Mouse (Mus musculus): ENCODE results near the gene 6430548M08Rik.

Gene 6430548M08Rik

GRCm38 (mm10) chr8:120113758-120114255 is at the start of gene 6430548M08Rik:
TSS of gene 6430548M08Rik (plus strand) at chr8:120114152.
- peak; percentile 100 for DNase-seq (ENCODE audit: low read depth, low spot score)

GRCm38 (mm10) chr8:120065611-120066010 is 48.3 kb upstream of the 6430548M08Rik start:
- no peak for DNase-seq (ENCODE audit: low read depth, low spot score)

- DNase-seq (ENCODE audit: low read depth, low spot score): no peak
These were observed 47.7 kb upstream of the 6430548M08Rik start for GRCm38 (mm10) chr8:120066226-120066625.

DNA sequence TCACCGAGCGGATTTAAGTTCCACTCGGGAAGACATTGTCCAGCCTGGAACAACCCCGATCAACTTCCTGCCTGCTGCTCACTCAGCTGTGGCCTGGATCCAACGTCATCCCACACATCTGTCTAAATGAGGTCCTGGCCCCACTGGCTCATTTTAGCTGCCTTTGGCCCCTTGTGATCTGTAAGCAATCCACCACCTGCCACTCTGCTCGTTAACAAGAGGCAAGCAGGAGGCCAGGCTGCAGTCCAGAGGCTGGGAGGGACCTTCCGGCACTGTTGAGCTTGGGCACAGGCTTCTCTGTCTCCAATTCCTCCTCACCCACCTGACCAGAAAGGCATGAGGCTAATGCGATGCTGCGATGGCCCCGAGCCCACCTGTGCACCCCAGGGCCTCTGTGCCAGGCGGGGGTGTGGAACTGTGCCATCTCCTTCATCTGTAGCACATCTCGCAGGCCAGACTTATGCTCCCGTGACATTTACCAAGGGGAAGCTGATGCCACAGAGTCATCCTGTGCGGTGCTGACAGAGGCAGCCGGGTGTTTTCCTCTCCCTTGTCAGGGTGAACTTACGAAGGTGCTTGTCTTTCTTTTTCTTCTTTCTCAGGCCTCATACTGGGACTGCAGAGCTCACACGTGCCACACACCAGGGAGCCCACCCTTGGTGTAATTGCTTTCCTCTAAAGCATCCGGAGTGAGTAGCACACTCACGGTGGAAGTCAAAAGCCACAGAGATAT is 45.9 kb upstream of the 6430548M08Rik start:
- no peak for DNase-seq (ENCODE audit: low read depth, low spot score)

DNA sequence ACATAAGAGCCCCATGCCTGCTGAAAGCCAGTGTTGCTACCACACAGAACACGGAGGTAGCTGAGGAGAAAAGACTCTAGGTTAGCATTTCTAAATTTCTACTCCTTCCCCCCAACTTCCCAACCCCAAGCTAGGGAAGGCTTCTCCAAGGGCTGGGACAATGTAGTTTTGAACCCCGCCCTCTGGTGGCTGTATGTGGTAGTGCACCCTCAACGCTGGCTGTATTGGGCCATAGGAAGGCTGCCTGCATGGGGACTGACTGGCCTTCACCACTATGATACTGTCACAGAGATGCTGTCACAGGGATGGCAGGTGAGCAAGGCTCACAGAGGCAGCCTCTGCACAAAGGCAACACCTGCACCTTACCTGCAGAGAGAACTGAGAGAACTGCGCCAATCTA is 42.3 kb upstream of the 6430548M08Rik start:
- peak; percentile 68 for DNase-seq (ENCODE audit: low read depth, low spot score)

DNA sequence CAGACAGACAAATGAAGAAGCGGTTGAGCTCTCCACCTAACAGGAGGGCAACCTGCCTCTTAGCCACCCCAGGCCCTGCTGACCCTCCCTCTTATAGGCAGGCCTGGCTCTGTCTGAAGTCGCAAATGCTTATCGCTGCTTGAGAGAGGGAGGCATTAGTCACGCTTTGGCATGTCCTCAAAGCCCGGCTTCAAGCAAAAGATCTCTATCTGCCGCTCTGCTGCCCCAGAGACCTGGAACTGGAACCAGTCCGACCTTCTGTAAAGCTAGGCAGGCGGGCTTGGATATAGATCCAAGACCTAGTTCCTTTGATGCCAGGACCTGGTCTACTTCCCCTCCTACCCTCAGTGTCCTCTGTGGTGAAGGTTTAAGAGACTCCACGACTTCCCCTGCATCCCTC is 41.7 kb upstream of the 6430548M08Rik start:
- DNase-seq (ENCODE audit: low read depth, low spot score): no peak

GRCm38 (mm10) chr8:120072827-120073226 is 41.1 kb upstream of the 6430548M08Rik start:
- no peak for DNase-seq (ENCODE audit: low read depth, low spot score)

DNA sequence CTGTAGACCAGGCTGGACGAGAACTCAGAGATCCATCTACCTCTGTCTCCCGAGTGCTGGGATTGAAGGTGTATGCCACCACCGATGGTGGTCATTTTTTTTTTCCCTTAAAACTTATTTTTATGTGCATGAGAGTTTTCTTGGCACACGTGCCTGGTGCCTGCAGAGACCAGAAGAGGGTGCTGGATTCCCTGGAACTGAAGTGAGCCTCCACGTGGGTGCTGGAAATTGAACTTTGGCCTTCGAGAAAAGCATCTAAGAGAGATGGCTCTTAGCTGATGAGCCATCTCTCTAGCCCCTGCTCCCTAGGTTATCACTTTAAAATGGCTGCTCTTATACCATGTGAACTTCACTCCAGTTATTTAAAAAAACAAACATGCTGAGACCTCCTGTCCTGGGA is 39.4 kb upstream of the 6430548M08Rik start:
- DNase-seq (ENCODE audit: low read depth, low spot score): no peak

DNA sequence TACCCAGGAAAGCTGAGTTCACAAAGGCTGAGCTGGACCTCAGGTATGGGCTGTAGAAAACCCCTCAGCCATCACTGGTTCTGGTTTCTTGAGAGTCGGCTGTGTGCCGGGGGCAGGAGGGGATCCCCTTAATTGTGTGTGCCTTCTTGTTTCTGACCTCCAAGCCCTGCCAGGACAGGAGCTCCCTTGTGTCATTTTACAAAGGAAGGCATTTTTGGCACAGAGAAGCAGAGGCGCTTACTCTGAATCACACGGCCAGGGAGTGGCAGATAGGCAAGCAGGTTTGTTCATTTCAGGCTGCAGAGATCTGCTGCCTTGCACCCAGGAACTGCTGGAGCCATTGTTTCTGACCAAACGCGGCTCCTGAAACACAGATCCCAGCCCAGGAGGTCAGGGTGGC is 38.6 kb upstream of the 6430548M08Rik start:
- no peak for DNase-seq (ENCODE audit: low read depth, low spot score)

GRCm38 (mm10) chr8:120078080-120078479 is 35.9 kb upstream of the 6430548M08Rik start:
- peak; percentile 49 for DNase-seq (ENCODE audit: low read depth, low spot score)

DNA sequence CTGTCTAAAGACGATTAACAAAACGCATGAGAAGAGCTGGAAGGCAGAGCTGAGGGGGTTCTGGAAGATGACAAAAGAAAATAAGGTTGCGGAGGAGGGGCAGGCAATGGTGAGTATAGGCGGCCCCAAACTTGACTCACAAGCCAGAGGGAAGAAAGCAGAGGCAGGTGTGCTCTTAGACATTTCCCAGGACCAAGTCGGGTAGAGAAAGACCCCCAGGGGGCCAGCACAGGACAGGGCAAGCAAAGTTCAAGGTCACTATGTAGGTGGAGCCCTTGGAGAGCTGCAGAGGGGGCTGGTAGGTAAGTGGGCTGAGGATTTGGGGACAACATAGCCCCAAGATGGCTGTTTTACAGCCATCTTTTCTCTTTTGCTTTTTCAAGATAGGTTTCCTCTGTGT is 34.6 kb upstream of the 6430548M08Rik start:
- DNase-seq (ENCODE audit: low read depth, low spot score): no peak

DNA sequence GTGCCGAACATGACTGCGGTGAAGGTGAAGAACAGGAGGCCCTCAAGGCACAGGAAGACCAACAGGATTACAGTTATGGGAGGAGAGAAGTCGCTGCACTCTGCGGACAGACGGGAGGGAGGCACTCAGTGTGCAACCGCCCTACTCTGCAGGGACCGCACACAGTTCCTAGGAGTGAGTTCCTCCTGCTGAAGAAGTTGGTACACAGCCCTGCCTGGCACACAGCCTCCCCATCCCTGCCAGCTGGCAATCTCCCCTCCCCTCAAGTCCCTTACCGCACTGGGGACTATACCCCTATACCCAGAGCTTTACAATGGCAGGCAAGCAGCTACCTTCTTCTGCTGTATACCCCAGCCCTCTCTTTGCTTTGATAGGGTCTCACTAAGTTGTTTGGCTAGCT is 30.7 kb upstream of the 6430548M08Rik start:
- no peak for DNase-seq (ENCODE audit: low read depth, low spot score)

DNA sequence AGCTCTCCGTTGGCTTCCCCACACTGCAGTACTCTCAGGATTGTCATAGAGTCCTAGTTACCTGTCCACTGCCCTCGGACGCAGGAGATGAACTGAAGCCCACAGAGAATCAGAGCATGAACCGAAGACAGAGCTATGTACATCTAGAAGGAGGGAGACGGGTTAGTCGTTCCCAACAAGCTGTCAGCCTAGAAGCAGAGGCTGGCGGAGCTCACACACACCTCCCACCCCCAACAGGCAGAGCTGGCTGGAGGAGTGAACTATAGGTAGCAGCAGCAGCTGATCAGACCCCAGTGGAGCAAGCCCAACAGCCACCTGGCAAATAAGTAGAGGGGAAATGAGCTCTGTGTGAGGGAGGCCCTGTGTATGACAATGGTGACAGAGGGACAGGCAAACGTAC is 29.2 kb upstream of the 6430548M08Rik start:
- no peak for DNase-seq (ENCODE audit: low read depth, low spot score)

- no peak for DNase-seq (ENCODE audit: low read depth, low spot score)
These were observed 24.4 kb upstream of the 6430548M08Rik start for GRCm38 (mm10) chr8:120089511-120089910.

- no peak for DNase-seq (ENCODE audit: low read depth, low spot score)
These were observed 22.9 kb upstream of the 6430548M08Rik start for GRCm38 (mm10) chr8:120091032-120091431.

GRCm38 (mm10) chr8:120093103-120093502 is 20.8 kb upstream of the 6430548M08Rik start:
- no peak for DNase-seq (ENCODE audit: low read depth, low spot score)

DNA sequence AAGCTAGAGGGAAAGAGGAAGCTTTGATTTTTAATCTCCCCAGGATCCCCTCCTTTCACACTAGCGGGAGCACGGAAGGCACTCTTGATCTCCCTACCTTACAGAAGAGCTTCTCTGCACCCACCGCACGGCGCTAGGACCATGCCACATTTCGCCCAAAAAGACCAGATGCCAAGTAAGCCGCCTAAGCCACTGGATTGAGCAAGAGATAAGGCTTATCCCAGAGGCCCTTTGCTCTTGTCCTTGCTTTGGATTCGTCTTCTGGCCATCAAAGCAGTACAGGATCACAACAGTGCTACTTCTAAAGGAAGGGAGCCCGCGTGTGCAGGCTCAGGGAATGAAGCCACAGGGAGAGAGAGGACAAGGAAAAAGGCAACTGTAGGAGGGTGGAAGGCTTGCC is 19.2 kb upstream of the 6430548M08Rik start:
- DNase-seq (ENCODE audit: low read depth, low spot score): peak; percentile 73

- DNase-seq (ENCODE audit: low read depth, low spot score): no peak
These were observed 17.5 kb upstream of the 6430548M08Rik start for GRCm38 (mm10) chr8:120096486-120096885.

DNA sequence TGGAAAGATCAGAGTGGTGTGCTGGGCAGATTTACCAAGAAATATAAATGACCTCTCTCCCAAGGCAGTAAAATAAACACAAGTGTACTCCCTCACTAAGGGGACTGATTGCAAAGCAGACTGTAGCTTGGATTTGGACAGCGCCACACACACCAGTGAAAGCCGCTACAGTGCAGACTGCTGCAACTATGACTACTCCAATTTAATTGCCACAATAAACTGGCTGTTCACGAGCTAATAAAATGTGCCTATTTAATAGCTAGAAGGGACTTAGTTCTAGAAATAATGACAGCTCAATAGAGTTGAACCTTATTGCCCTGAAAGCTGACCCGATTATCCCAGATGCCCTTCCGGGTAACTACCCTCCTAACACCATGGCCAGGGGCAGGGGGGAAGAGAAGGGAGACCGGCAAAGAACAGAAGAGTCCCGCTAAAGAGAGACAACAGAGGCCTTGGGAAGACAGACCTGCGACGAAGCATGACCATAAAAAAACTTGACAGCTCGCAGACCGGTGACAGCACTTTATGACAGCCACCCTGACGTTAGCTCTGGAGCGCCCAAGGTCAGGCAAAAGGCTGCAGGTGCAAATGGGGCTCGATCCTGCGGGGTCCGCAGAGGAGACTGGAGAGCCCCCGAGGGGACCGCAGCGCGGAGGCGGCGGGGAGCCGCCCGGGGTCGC is 13.4 kb upstream of the 6430548M08Rik start:
- no peak for DNase-seq (ENCODE audit: low read depth, low spot score)

GRCm38 (mm10) chr8:120101068-120101972 is 12.6 kb upstream of the 6430548M08Rik start, which contains the start of gene Zdhhc7:
TSS of gene Zdhhc7 (minus strand) at chr8:120101482.
- DNase-seq (ENCODE audit: low read depth, low spot score): peak; percentile 63

DNA sequence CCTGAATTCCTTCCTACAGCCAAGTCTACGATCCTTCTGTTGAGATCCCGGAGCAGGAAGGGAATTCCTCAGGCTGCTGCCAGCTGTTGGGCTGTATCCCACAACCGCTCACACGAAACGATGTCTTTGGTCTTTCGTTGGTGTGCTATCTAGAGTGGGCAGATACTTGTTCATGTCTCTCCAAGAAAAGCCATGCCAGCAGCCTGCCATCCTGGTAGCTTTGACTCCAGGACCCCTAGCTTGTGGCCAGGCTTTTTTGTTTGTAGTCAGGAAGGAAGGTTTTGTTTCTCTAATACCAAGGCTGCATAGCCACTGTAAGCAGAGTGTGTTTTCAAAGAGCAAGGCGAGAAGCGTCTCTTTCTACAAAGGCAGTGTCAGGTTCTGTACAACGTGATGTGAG is 10.0 kb upstream of the 6430548M08Rik start:
- no peak for DNase-seq (ENCODE audit: low read depth, low spot score)

DNA sequence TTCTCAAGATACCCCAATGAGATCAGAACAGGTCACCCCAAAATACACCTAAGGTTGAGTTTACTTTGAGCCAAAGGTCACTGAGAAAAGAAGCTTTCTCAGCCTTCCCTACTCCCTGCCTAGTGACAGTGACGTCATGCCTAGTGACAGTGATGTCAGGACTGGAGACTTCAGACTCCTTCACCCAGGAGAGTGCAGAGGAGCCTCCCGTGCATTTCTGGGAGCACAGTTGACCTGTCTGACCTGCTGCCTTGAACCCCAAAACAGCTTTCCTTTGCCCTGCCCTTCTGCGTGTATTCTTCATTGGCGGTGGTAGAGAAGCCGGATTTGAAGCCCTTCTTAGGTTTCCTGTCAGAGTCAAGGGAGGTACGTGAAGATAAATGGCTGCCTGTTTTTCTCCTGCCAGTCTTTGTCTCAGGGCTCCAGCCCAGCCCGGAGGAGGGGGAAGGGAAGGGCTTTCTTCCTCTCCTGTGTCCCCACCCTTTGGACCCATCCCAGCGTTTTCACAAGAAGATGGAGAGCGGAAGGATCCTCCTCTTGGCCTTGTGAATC is 9.2 kb upstream of the 6430548M08Rik start:
- no peak for DNase-seq (ENCODE audit: low read depth, low spot score)
